Mouse (Mus musculus) activated CD4-positive, CD25-positive, alpha-beta regulatory T cell, adult 4 months (primary cell): ENCODE results near the gene Luc7l3. TPM values are rescaled to one million over a fixed set of nuclear protein-coding genes. Genes with fewer than 3 reads are reported as not detected.
A peak's percentile ranks its signal among the peaks of the same experiment; 100 is the strongest.

Experiments
- ATAC-seq: one replicate; pipeline ENCODE4 v1.8.0; 2017
- polyA plus RNA-seq, 2 experiments: library from polyadenylated mRNA; unstranded; fragments of 100-300 nt; shearing (Covaris generic); gene quantifications; one replicate each; pipeline ENCODE4 v1.2.1; 2017

The Luc7l3 gene
- polyA plus RNA-seq, result 100 to 1,000 TPM; 144 to 155 TPM

DNA sequence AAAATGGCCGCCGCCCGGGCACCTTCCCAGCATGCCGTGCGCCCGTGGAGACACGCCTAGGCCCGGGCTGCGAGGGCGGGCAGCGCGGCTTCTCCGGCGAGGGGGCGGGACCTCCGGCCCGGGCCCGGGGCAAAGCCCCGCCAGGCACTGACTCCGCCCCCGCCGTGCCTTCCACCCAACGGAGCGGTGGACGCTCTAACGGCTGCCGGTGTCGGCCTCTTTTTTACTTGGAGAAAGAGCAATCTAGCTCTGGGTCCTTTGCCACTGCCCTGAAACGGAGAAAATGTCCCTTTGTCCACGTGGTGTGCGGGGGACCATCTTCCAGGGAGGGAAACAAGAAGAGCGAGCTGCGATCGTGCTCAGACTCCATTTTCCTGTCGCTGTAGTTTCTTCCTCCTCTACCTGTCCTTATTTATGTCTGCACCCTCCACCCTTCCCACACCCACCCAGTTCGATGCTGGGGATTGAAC lies at the start of gene Luc7l3:
Gene Luc7l3, minus strand, starts transcription at position 58 of the 470 bp plus-strand sequence.
- ATAC-seq, result peak; percentile 93

DNA sequence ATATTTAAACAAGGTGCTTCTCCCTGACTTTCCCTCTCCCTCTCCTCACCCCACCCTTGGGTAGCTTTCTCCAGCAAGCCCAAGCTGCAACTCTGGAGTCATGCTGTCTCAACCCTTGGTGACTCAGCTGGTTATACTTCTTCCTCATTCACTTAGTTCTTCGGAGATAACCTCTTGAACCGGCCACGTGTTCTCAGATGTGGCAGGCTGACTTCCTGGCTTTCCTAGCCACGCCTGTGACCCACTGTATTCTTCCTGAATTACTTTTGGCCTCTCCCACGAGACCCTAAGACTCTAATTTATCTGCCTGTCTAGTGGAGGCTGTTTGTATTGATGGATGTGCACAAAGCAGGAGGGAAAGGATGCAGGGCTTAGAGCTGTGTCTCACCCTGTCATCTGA lies 49.0 kb upstream of the Luc7l3 start:
- peak; percentile 52 for ATAC-seq

DNA sequence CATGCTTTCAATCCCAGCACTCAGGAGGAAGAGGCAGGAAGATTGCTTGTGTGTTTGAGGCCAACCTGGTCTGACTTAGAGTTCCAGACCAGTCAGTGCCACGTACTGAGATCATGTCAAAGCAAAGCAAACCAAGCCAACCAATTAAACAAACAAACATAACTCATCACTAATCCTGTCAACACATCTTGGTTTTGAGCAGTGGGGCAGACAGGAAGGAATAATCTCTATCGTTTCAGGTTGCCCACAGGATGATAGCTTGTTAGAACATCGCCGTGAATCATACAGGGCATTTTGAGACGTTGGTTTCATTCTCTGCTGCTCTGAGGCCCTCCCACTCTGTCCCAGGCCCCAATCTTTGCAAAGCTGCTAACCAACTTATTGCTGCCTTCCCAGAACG lies 48.2 kb upstream of the Luc7l3 start:
- ATAC-seq, result peak; percentile 51

DNA sequence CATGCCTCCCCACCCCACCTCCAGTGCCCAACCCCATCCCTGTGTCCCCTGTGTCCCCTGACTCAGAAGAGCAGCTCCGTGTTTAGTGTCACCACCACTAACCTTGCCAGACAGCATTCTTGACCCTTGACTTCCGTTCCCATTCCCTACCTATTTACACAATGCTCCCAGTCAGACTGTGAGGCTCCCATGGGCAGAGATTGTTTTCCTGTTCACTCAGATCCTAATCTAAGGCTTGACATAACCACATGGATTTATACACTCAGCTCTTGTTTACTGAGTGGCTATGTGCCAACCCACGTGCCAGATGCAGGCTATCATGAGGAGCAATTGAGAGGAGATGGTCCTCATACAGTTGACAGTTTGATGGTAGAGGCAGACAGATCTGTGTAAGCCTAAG lies 43.6 kb upstream of the Luc7l3 start:
- ATAC-seq, result no peak

DNA sequence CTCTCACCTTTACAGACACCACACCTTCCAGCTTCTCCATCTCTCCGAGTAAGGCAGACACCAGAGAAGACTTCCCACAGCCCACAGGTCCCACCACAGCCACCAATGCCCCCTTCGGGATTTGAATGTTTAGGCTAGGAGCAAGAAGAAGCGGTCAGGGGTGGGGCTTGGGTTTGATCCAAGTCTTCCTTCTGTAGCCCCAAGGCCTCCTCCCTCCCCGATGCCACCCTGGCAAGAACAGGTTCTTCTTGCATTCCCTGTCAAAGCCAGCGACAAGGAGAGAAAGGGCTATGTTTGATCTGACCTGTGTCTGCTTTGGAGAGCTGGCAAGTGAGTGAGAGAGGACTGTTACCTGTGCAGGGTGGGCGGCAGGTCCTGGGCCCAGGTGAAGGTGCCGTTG lies 41.9 kb upstream of the Luc7l3 start:
- ATAC-seq, result no peak

DNA sequence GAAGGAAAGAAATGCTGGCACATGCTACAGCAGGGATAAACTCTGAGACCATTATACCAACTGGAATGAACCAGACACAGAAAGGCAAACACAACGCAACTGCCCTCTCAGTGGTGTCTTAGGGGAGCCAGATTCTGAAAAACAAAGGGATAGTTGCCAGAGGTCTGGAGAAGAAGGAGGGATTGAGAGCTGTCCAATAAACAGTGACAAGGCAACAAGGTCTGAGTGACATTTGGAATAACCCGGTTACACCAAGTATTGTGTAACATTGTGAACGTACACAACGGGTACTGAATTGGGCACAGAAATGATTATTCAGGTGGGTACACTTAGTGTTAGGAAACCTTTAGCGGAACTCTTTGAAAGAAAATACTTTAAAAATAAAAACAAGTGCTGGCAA lies 40.3 kb upstream of the Luc7l3 start:
- no peak for ATAC-seq

DNA sequence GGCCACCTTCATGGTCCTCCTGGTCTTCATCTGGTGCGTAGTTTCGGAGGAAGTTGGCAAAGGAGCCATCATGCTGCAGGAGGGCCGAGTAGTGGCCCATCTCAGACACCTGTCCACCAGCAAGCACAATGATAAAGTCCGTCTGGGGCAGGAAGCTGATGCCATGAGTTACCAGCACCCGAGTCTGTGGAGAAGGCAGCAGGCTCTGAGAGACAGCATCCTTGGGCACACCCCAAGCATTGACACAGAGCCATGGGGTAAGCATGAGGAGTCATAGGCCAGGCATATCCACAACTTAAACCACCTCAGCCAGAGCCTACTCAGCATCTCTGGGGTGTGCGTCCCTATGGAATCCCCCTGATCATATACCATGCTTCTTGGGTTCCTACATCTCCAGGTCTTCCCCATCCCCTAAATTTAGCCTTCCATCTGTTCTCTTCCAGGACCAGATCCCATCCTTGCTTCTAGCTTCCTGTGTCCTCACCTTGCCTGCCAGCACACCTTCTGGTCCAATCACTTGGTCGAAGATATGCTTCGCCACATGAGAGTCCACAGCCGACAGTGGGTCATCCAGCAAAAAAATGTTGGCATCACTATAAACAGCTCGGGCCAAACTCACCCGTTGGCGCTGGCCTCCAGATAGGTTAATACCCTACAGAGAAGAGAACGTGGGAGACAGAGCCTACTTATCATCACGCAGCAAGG lies 39.5 kb upstream of the Luc7l3 start:
- ATAC-seq, result no peak

DNA sequence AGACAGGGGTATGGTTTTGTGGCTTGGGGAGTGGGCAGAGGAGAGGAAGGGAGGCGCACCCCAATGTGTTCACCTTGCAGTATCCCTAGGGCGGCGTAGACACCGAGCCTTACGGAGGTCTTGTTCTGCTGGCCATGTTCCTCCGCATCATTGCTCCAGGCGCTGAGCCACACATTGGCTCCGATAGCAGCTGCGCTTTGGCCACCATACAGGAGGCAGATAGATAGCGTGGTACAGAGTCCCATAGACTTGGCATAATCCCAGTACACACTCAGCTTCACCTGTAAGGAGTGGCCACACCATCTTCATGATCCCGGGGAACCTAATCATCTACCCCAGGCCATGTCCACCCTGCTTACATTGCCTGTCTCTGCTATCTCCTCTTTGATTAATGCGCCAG lies 37.4 kb upstream of the Luc7l3 start:
- no peak for ATAC-seq

DNA sequence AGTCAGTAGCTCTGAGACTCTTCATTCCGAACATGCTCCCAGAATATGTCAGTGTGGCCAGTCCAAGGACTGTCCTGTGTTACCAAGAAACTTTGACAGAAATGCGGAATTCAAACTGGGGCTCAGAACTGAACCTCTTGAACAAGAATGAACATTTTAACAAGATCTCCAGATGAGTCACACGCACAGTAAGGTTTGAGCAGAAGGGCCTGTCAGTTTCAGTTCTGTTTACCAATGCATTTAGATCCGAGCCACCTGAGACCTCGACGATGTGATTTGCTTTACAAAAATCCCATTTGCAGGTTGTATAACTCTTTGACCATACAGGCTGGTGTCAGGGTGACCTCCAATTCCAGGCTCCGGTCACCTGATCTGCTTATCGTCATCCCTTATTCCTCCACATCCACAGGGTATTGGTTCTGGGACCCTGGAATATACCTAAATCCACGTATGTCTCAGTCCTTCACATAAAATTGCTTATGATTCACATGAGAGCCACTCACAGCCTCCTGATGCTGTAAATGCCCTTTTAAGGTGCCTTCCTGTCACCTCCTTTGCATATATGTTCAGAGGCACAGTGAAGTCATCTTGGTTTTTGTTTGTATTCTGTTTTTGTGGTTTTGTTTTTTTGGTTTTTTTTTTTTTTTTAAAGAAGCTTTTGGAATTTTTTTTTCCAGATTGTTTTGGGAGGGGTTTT lies 33.9 kb upstream of the Luc7l3 start:
- ATAC-seq, result peak; percentile 57

DNA sequence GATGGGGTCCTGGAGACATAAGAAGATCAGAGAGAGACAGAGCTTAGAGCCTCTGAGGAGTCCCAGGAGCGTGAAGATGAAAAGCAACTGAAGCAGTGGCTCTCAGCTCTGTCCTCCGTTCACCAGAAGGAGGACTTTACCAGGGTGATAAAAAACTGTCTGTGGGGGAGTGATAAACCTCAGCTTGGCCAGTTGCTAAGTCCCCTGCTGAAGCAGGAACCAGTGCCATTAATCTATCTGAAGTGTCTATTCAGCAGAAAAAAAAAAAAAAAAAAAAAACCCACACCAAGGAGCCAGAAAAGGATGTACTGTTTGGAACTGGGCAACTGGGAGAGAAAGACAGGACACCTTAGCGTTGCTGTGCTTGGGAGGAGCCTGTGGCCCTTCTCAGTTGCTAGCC lies 29.3 kb upstream of the Luc7l3 start:
- ATAC-seq, result no peak

DNA sequence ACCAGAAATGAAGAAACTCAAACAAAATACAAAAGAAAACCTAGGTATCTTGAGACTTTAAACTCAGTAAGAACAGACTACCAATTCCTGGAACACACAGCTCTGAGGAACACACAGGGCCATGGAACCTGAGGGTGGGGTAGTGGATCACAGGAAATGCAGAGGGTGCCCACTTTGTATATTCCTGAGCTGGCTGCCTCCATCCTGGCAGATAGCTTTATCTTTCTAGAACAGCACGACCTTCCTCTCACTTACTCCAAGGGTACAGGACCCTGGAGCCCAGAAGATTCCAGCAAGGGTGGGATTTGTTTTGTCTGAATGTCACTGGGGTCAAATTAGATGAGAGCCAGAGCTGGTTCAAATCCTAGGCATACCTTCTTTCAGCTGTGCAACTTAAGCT lies 28.5 kb upstream of the Luc7l3 start:
- ATAC-seq, result no peak

DNA sequence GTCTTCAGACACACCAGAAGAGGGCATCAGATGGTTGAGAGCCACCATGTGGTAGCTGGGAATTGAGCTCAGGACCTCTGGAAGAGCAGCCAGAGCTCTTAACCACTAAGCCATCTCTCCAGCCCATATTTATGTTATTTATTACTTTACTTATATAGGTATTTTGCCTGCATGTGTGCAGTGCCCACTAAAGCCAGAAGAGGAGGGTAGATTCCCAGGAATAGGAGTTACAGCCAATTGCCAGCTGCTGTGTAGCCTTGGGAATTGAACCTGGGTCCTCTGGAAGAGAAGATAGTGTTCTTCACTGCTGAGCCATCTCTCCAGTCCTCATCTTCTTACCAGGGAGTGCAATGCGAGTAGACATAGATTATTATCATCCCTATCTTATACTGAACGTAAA lies 28.1 kb upstream of the Luc7l3 start:
- no peak for ATAC-seq

DNA sequence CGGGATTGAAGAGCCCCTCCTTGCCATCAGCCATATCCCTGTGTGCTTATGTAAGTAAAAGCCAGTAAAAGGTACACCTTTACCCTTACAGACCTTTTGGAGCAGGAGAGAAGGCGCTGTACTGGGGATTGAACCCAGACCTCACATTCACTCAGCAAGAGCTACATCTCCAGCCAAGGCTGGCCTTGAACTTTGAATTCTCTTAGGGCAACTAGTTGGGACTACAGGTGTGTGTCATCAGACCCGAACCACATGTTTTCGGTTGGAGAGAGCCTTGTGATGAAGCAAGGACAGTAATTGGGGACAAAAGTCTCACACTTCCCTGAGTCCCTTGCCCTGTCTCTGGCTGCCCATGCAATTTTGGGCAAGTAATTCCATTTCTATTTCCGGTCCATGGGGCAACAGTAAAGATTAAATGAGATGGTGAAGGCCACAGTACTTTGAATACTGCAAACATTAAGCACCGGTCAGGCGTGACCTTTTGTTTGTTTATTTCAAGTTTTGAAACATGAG lies 25.3 kb upstream of the Luc7l3 start:
- ATAC-seq, result no peak

DNA sequence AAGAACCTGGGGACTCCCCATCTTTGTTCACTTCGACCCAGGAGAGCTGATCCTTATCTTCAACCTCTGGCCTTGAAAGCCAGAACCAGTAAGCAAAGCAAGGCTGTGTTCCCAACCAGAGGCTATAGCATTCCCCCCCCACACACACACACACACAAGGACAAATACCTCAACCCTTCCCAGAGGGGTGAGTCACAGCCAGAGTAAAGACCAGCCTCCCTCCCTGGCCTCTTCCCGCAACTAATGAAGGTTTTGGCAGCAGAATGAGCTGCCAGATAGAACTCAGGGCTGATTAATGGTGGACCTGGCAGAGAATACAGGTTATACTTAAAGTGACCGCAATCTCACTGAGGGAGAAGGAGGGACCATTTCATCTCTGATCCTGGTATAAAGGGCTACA lies 24.8 kb upstream of the Luc7l3 start:
- no peak for ATAC-seq

DNA sequence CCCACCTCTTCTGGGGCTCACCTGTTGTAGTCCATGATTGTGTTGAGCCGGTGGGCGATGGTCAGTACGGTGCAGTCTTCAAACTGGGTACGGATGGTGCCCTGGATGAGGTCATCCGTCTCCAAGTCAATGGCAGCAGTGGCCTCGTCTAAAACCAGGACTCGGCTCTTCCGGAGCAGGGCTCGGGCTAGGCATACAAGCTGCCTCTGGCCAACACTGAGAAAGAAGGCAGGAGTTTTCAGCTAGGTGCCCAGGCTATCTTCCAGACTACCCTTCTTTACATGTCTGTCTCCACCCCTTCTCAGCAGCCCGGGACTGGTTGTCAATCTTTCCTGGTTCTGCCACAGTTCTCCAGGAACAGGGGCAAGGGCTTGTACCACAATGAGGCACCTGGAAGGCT lies 24.1 kb upstream of the Luc7l3 start:
- ATAC-seq, result no peak

DNA sequence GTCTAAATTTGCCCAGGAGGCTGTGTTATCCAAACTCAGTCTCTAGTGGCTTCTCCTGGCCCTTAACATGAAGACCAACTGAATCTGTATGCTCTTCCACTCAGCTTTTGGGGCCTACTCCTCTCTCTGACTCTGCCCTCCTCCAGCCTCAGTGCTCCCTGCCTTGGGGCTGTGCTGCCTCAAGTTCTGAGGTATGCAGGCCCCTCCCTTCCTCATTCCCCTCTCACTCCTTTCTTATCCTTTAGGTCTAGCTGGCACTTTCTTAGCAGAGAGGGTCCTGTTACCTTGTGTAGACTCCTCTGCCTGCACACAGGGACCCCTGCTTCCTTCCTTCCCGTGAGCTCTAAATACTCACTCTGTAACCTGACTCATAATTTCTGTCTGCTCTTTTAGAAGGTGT lies 22.7 kb upstream of the Luc7l3 start:
- ATAC-seq, result no peak

DNA sequence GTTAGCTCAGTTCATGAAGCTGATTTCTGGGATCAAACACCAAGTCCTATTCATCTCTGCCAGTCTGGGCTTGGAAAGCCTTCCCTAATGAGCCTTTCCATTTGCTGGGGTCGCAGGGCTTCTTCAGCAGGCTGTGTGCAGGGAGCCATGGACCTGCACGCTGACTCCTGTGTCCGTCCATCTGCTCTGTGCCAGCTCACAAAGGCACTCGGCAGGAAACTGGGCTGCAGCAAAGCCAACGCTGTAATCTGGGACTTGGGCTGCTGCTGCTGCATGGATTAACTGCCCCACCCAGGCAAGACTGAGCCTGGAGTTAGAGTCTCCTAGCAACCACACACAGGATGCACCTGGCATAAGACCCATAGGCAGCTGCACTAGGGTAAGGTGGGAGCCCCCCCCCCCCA lies 22.2 kb upstream of the Luc7l3 start:
- no peak for ATAC-seq

DNA sequence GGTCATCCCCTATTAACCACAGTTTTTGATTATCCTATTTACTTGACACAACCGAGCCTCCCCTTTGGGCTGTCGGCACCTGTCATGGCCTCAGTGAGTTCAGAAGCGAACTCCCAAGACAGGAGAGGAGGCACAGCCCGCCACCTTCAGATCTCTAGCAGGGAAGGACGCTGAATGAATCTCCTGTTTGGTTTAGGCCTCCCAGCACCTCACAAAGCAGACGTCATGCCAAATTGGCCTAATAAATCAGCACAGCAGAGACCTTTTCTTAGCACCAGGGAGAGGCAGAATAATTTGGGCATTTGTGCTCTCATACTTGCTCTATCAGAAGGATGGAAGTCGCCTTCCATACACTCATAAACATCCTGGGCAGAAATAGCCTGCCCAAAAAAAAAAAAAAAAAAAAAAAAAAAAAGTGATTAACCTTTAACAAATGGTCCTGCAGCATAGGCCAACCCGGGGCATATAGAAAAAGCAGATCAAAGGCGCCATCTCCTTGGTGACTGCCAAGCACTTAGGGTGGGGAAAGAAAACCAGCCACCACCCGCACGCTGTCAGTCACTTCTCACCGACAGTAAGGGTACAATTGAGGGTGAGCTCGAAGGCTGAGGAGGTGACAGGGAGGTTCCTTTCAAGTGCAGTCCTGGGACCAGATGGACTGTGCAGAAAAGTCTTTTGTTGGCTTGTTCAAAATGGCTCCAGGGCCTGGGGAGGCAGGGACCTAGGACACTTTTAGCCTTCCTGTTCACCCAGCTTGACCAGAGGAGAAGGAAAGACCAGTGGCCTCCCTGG lies 20.5 kb upstream of the Luc7l3 start:
- no peak for ATAC-seq

DNA sequence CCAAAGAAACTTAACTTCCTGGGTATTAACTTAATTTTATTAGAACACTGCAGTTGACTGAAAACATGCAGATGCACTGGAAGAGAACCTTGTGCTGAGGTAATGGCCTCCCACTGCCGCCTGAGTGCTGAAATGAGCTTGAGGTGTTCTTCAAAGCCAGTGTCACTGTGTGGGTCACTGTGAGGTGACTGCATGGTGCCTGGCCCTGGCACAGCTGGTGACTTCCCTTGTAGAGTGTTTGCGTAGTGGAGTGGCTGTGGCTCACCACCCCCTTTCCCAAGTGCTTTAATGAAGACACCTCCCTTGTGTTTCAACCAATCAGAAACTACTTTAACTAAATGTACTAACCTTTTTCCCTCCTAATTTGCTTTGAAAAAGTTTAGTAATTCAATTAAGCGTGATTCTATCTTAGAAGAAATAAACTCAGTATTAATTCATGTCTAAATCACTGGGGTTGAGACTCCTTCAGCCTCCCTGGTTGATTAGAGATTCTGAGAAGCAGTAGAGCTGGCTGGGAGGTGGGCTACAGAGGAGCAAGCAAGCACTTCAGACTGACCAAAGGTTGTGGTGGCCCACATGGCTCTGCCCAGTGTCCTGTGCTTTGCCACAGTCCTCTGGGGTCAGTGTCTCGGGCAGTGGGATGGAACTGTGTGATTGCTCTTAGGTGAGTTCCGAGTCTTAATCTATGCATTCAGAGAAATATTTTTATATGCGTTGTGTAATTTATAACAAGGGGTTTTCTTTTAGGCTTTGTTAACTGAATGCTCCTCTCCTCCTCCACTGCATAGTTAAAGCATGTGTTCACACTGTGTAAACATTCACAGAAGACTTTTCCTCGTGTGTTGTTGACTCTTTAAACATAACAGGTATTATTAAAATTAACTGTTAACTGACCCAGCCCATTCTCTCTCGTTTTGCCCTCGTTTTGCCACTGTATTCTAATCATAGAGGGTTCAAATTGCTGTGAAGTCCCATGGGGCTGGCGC lies 19.5 kb upstream of the Luc7l3 start:
- no peak for ATAC-seq

DNA sequence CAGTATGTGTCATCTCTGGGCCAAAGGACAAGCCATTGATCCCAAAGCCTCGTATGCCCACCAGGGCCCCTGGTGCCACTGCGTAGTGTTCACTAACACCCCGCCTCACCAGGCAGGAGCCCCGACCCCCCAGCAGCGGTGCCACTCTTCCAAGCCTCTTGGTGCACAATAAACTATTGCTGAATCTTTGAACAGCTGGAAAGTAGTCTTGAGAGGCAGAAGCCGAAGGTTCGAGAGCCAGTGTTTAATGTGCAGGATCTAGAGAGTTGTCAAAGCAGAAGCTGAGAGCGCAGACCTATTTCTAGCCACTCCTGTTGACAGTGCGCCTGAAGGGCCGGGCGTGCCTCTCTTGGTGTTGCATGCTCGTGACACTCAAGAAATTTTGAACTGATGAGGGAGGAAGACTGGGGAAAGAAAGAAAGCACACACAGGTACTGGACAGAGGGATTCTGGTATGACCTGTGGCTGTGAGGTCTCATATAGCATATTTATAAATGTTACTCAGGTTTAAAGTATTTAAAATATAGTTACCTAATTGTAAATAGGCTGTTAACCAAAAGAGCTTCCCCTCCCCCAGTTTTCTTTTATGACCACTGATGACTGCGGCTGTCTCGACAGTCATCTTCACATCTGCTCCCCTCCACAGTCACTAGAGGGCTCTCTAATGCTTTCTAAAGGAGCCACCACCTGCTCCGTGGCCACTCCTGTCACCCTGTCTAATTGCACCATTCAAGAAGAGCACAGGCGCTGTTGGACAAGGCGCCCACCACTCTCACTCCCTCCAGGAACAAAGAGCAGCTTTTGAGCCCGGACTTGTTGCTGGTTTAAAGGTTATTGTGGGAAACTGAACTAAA lies 18.2 kb upstream of the Luc7l3 start:
- peak; percentile 88 for ATAC-seq

DNA sequence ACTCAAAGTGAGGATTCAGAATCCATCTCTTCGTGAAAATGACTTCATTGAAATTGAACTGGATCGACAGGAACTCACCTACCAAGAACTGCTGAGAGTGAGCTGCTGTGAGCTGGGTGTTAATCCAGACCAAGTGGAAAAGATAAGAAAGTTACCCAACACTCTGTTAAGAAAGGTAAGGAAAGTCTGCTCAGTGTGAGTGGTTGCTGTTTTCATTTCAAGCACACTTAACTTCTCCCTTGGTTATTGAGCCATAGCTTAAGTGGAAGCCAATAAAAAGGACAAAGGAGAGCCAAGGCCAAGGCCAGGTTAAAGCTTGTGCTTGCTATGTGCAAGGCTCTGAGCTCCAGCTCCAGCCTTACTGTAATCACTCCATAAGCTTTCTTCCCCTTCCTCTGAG lies 16.6 kb upstream of the Luc7l3 start:
- ATAC-seq, result no peak
